Mouse (Mus musculus): ENCODE data around the gene Ttll3. TPM values are rescaled to one million over a fixed set of nuclear protein-coding genes. Genes with fewer than 3 reads are reported as not detected.

The Ttll3 gene
- total RNA-seq (2021) = 1 to 10 TPM; 6.1 to 8.1 TPM

DNA sequence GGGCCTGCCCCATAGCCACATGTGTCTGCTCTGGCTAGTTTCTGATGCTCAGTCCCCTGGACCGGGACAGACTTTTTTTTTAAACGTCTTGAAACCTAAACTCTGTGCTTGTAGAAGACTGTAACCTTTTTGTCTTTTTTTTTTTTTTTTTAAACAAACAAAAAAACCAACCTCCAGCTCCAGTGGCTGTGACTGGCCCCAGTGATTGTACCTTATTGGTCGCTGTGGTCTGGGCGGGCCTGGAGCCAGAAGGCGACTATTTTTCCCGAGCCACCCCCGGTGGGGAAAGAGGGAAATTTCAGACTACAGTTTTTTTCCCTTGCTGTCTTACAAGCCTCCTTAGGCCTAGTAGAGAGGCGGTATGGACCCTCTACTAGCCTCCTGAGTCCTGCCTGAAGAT is at the start of gene Ttll3:
Gene Ttll3 (plus strand): TSS at position 301 of the 400 bp plus-strand sequence.
- intact Hi-C loops (cut with DNase I) = no loop called here

DNA sequence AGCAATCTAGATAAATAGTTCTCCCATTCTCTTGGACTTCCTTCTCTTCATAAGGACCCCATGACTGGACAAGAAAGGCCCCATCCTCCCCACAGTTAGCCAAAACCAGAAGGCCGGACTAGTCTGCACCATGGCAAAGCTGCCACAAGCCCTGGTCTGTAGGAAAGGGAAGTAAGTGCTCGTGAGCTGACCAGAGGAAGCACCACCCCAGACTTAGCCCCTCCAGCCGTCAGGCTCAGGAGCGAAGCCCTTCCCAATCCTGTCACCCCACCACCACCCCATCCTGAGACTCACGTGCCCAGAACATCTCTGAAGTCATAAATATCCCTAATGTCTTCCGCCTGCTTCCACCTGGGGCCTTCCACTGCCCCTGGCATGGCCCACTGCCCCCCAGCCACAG is 47.5 kb upstream of the Ttll3 start:
- peak in 1 of 2 experiments; percentile 39 for DNase-seq (ENCODE audit: extremely low spot score in 1 of 2, low spot score in 2 of 2)
- intact Hi-C loops (cut with DNase I) = no loop called here

More for the DNA sequence above, at the start of gene Ttll3:
- no peak for DNase-seq (ENCODE audit: extremely low spot score in 1 of 2, low spot score in 2 of 2)

DNA sequence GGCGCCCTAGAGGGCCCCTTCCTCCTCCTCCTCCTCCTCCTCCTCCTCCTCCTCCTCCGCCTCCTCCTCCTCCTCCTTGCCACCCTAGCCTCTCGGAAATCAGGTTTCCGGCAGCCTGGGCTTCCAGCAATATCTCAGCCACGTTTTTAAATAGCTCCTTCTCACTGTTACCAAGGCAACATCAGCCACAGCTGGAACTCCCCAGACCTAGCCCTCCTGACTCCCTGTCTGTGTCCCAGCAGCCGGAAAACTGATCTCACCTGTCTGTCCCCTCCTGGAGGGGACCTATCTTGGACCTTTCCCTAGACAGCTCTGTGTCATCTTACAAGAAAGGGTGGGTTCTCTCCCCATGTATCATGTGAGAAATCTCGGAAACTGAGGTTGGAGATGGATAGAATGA is 46.8 kb upstream of the Ttll3 start:
- intact Hi-C loops (cut with DNase I) = no loop called here
- DNase-seq (ENCODE audit: extremely low spot score in 1 of 2, low spot score in 2 of 2) = peak in 1 of 2 experiments; percentile 32

DNA sequence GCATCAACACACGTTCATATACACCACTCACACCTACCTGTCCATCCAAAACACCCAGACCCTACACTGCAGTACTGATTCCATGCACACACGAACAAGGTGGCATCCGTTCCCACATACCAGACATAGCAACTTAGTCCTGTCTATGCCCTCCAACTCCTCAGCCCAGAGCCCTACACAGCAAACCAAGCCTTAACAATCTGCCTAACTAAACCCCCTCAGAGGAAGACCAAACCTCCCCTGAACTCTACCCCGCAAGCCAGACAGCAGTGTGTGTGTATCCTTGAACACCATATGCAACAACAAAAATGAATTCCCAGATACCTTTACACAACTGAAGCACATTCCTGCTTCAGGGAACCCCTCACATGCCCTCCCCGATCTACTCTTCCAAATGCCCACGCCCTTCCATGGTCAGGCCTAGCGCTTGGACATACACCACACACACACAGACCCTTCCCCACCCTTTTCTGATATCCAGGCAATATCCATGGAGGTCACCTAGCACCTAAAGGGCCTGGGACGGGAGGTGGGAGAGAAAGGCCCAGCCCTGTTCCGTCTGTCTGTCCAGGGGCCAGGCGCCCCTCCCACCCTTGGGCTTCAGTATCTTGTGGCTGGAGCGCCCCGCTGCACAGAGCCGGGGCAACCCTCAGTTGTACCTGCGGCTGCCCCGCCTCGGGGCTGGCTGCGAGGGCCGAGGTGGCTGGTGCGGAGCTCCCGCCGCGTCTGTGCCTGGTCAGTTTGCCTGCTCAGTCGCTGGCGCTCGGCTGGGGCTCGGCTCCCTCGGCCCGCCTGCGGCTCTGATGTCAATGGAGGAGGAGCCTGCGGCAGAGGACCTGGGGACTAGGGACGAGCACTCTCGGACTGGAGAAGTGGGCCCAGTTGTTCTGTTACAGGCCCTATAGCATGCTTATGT is 45.6 kb upstream of the Ttll3 start, which contains the start of gene Camk1:
Gene Camk1 (minus strand): TSS at position 808 of the 916 bp plus-strand sequence.
- intact Hi-C loops (cut with DNase I) = no loop called here
- peak; percentile 64 to 88 for DNase-seq (ENCODE audit: extremely low spot score in 1 of 2, low spot score in 2 of 2)

DNA sequence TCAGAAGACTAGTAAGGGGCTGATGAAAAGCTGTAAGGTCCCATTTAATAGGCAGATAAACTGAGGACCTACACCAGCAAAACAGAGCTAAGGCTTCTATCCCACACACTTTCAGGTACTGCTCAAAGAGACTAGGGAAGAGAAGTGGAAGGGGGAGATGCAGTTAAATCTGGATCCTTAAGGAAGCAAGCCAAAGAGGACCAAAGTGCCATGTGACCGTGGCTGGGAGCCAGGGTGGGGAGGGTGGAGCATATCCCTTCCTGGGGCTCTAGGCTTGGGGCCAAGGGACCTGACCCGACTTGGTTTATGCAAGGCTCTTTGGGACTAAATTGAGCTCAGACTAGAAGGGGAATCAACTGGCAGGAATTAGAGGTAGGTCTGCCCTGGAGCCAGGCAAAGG is 44.7 kb upstream of the Ttll3 start:
- DNase-seq (ENCODE audit: extremely low spot score in 1 of 2, low spot score in 2 of 2) = peak in 1 of 2 experiments; percentile 89

DNA sequence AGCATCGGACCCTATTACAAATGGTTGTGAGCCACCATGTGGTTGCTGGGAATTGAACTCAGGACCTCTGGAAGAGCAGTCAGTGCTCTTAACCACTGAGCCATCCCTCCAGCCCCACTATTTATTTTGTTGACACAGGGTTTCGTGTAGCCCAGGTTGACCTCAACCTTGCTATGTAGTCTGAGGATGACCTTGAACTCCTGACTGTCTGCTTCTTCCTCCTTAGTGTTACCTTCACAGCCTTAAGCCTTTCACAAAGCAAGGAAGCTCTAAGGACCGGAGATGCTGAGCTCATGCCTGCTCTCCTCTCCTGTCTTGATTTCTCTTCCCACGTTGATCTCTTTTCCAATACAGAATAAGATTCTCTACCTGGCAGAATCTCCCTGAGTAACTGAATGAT is 42.2 kb upstream of the Ttll3 start:
- intact Hi-C loops (cut with DNase I) = no loop called here
- DNase-seq (ENCODE audit: extremely low spot score in 1 of 2, low spot score in 2 of 2) = no peak

More for the DNA sequence above, 44.7 kb upstream of the Ttll3 start:
- intact Hi-C loops (cut with DNase I) = no loop called here

DNA sequence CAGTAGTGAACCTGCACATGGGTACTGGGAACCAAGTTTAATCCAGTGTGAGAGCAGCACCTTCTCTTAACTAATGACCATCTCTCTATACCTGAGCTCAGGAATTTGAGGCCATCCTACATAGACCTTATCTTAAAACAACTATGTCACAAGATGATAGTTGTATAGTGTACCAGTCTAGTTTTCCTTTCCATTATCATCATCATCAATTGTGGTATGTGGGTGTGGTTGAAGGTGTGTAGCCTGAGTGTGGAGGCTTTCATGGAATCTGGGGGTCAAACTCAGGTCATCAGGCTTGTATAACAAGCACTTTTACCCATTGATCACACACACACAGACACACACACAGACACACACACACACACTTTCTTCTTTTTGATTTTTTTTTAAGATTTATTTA is 38.5 kb upstream of the Ttll3 start:
- DNase-seq (ENCODE audit: extremely low spot score in 1 of 2, low spot score in 2 of 2) = no peak
- intact Hi-C loops (cut with DNase I) = no loop called here

DNA sequence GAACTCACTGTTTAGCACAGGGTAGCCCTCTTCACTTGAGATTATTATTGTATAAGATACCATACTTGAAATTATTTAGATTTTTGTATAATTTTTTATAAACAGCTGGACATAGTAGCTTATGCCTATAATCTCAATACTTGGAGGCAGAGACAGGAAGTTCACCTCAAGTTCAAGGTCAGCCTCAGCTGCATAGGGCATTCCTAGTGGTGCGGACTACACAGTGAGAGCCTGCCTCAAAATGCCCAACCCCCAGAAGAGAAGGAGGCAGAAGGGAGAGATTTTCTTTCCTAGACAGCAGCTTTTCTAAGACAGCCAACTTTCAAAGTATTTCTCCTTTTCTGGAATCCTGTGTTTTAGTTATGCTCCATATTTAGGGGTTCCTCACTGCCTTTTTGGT is 37.9 kb upstream of the Ttll3 start:
- no peak for DNase-seq (ENCODE audit: extremely low spot score in 1 of 2, low spot score in 2 of 2)

DNA sequence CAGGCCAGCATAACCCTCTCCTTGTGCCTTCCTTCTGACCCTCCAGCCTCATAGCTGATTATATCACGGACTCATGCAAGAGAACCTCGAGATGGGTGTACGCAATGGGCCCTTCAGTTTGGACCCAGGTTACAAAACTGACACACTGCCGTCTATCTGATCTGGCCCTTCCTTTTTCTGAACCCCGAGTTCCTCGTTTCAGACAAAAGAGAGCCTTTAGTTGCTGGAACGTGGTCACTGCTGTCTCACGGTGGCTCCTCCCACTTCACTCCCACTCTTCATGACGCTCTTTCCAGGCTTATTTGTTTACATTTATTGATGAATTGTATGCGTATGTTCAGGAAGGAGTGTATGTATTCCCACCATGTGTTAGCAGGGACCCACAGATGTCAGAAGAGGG is 37.4 kb upstream of the Ttll3 start:
- intact Hi-C loops (cut with DNase I) = no loop called here

More for the DNA sequence above, 37.9 kb upstream of the Ttll3 start:
- intact Hi-C loops (cut with DNase I) = no loop called here

DNA sequence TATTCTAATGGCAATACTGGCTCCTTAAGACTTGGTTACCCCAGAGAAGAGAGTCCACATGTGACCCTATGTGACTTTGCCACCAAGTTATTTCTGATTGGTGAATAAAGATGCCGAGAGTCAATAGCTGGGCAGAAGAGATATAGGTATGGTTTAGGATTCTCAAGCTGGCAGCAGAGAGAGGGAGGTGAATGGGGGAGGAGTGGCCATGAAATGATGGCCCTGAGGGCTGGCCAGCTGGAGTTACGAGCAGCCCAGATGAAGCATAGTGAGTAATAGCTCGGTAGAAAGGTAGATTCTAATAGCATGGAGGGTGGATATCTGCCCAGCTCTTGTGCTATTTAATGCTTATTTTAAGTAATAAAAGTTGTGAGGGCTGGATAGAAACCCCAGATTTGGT is 36.2 kb upstream of the Ttll3 start:
- intact Hi-C loops (cut with DNase I) = no loop called here

More for the DNA sequence above, 37.4 kb upstream of the Ttll3 start:
- no peak for DNase-seq (ENCODE audit: extremely low spot score in 1 of 2, low spot score in 2 of 2)

DNA sequence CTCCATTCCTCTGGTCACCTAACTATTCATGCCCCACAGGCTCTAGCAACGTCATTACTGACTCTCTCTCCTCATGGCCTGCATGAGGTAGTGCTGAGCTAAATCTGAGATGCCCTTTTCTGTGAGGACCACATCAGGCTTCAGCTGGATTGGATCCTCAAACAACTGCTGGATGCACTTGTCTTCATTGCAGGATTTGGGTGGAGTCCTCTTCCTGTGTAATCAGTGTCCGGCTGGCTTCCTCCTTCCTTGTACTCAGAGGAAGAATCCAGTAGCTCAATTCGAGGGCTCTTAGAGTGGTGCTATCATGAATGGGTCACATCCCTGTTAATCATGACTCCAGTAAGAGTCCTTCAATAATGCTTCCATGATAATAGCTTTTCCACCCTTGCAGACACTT is 35.4 kb upstream of the Ttll3 start:
- intact Hi-C loops (cut with DNase I) = no loop called here
- DNase-seq (ENCODE audit: extremely low spot score in 1 of 2, low spot score in 2 of 2) = no peak

More for the DNA sequence above, 36.2 kb upstream of the Ttll3 start:
- no peak for DNase-seq (ENCODE audit: extremely low spot score in 1 of 2, low spot score in 2 of 2)

DNA sequence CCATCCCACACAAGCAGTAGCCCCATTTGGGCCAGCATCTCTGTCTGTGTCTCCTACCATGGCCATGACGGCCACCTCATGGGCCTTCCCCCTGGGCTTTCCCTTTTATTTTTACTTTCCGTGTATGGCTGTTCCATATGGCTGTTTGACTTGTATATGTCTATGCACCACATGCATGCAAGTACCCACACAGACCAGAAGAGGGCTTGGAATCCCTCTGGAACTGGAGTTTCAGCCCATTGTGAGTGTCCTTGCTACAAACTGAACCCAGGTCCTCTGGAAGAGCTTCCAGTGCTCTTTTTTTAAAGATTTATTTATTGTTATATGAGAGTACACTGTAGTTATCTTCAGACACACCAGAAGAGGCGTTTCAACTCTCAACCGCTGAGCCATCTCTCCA is 27.6 kb upstream of the Ttll3 start:
- intact Hi-C loops (cut with DNase I) = no loop called here
- DNase-seq (ENCODE audit: extremely low spot score in 1 of 2, low spot score in 2 of 2) = no peak

DNA sequence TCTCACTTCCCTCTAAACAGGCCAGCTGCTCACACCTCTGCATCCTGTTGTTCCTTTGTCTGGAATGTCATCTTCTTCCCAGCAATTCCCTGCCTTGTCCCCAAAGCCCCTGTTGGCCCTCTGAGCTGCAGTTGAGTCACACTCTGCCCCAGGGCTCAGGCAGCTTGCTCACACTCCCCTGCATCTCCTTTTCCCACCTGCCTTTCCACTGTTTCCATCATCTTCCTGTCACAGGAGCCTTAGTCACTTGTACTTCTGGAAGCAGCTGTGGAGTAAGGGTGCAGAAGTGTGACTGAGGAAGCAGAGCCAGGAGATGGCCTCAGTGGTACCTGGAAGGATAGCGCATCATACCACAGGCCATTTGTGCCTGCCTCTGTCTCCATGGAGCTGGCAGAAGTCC is 26.8 kb upstream of the Ttll3 start:
- intact Hi-C loops (cut with DNase I) = no loop called here
- no peak for DNase-seq (ENCODE audit: extremely low spot score in 1 of 2, low spot score in 2 of 2)

DNA sequence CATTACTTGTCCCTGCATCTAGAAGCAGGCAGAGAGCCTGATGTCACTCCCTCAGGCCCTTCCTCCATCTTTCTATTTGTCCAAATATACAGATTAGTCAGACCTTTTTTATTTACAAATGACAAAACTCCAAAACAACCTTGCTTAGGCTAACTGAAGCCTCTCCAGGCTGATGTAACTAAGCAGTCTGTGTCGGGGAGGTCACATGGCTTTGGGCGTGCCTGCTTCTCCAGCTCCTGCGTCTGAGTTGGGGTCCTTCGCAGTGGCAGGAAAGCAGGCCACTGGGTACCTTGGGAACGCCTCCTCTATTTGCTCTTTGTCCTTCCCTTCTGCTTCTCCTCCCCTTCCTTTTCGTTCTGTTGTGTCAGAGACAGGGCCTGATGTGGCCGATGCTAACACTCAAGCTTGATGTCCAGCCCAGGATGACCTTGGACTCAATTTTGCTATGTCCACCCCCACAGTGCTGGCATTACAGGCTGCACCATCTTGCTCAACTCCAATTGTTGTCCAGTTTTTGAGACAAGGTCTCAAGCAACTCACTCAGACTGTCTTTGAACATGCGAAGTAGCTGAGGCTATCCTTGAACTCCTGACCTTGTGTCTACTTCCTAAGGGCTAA is 24.4 kb upstream of the Ttll3 start:
- no peak for DNase-seq (ENCODE audit: extremely low spot score in 1 of 2, low spot score in 2 of 2)
- intact Hi-C loops (cut with DNase I) = no loop called here

DNA sequence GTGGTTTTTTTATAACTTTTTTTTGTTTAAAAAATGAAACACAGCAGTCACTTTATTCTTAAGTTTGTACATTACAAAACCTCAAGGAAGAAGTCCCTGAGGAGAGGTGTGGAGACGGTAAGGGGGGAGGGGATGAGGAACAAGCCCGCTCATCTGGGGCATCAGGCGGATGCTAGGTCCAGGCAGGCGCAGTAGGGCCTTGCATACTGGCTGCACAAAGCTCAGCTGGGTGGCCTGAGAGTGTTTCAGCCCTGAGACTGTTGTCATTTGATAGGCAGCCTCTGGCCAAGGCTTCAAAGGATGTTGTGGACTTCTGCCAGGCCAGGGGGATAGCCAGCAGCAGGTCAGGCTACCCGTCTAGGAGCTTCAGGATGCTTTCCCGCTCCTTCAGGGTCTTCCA is 22.4 kb upstream of the Ttll3 start:
- no peak for DNase-seq (ENCODE audit: extremely low spot score in 1 of 2, low spot score in 2 of 2)
- intact Hi-C loops (cut with DNase I) = no loop called here

DNA sequence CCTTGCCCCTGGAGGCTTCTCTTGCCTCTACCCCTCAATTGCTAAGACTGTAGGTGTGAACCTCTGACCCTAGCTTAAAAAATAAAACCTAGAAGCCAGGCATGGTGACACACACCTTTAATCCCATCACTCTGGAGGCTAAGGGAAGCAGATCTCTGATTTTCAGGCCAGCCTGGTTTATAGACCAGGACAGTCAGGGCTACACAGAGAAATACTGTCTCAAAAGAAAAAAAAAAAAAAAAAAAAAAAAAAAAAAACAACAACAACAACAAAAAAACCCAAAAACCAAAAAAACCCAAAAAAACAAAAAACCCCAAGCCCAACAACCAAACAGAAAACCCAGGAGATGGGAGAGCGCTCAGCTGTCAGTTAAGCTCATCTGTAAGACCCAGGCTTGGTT is 21.5 kb upstream of the Ttll3 start:
- intact Hi-C loops (cut with DNase I) = no loop called here
- DNase-seq (ENCODE audit: extremely low spot score in 1 of 2, low spot score in 2 of 2) = no peak

DNA sequence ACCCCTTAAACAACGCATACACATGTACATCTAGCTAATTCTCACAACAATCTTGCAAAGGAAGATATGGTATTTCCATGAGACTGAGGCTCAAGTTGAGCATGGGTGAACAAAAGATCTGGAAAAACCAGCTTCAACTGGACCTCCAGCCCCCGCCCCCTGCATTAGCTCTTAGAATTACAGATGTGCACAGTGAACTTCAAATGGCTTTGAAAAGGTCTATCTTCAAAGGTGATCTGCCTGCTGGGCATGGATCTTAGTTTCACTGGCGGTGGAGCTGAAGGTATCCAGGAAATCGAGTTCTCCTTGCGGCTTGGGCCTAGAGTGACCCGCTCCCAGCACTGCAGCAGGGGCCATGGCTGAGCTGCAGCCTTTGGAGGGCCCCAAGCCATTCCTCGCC is 20.9 kb upstream of the Ttll3 start:
- intact Hi-C loops (cut with DNase I) = no loop called here
- no peak for DNase-seq (ENCODE audit: extremely low spot score in 1 of 2, low spot score in 2 of 2)

DNA sequence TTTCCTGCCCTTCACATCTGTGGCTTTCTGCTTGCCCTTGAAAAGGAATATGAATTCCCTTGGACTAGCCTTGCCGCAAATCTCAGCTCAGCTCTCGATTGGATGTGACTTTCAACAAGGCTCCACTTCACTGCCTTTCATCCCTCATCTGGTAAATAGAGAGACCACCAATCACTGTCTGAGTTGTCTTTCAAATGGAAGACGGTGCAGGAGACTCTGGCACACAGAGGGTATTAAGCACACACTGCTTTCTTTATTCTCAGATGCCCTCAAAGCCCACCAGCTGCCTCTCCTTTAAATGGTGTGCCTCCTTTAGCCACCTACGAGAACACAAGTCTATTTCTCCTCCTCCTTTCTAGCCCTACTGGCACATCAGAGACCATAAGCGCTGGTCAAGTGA is 20.5 kb upstream of the Ttll3 start:
- intact Hi-C loops (cut with DNase I) = no loop called here
- no peak for DNase-seq (ENCODE audit: extremely low spot score in 1 of 2, low spot score in 2 of 2)

DNA sequence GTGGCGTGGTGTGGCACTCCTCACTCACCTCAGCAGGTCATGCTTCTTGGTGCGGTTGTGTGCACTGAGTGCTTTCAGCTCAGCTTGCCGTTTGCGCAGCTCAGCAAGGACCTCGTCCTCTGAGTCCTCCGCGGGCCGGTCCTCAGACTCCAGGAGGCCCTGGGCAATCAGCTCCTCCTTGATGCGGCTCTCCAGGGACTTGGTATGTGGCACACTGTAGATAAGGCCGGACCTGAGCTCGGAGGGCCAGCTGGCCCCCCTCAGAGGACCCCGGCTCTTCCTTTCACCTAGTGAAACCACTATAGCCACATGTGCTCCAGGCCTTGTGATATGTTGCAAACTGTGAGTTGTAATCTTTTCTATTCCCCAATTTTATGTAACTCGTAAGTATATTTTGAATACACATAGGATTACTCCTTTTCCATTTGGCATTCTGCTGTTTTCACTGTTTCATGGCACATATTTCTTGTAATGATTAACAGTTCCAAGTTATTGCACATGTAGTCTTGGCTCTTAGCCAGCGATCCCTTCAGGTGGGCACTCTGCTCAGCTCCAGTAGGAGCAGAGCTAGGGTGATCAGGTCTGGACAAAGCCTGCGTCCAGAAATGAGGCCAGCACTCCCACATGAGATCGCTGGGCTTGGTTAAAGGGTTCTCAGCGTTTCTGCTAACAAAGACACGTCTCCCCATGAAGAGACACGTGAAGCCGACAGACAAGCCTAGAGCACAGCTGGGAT is 18.7 kb upstream of the Ttll3 start:
- intact Hi-C loops (cut with DNase I) = no loop called here
- DNase-seq (ENCODE audit: extremely low spot score in 1 of 2, low spot score in 2 of 2) = no peak

DNA sequence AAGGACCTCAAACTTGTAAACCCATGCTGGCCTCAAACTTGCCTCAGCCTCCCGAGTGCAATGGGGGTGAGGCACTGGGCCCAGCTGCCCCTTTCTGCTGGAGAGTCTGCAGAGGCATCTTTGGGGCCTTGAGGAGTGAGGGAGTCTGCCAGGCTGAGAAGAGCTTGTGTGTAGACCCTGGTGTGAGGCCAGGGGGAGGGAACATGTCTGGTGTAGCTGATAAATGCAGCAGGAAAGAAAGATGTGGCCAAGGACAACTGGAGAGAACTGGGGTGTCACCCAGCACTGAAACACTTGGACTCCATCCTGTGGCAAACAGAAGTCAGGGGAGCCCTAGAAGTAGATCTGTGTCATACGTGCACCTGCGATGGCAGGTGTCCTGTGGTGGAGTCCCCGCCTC is 15.6 kb upstream of the Ttll3 start:
- intact Hi-C loops (cut with DNase I) = no loop called here
- no peak for DNase-seq (ENCODE audit: extremely low spot score in 1 of 2, low spot score in 2 of 2)

All from left cerebral cortex, postnatal 10 days (tissue).